Mouse (Mus musculus): ENCODE results near the gene Olfr27. TPM values are rescaled to one million over a fixed set of nuclear protein-coding genes. Genes with fewer than 3 reads are reported as not detected.

Olfr27 gene
- polyA plus RNA-seq (2014; fragmentation: Illumina TruSeq; extraction: RNeasy Lipid Tissue Mini Kit (QIAGEN cat#74804); ENCODE audit: low read depth, low replicate concordance) = not detected

GRCm38 (mm10) chr9:39127831-39128230 is at the start of gene Olfr27:
Gene Olfr27, plus strand, starts transcription at chr9:39128131.

GRCm38 (mm10) chr9:39078787-39079186 is 49.1 kb upstream of the Olfr27 start, which contains the start of gene Olfr938:
Gene Olfr938, minus strand, starts transcription at chr9:39078887.

GRCm38 (mm10) chr9:39166004-39166403 is 38.1 kb downstream of the Olfr27 start, which contains the start of gene Olfr943:
Gene Olfr943, plus strand, starts transcription at chr9:39166304.

Other genes starting within 250 kb of the Olfr27 start
- not detected for gene Olfr930, start 198.3 kb upstream of the Olfr27 start, polyA plus RNA-seq (2014; fragmentation: Illumina TruSeq; extraction: RNeasy Lipid Tissue Mini Kit (QIAGEN cat#74804); ENCODE audit: low read depth, low replicate concordance)
- not detected for gene Olfr933, start 155.8 kb upstream of the Olfr27 start, polyA plus RNA-seq (2014; fragmentation: Illumina TruSeq; extraction: RNeasy Lipid Tissue Mini Kit (QIAGEN cat#74804); ENCODE audit: low read depth, low replicate concordance)
- gene Olfr934, start 139.8 kb upstream of the Olfr27 start, polyA plus RNA-seq (2014; fragmentation: Illumina TruSeq; extraction: RNeasy Lipid Tissue Mini Kit (QIAGEN cat#74804); ENCODE audit: low read depth, low replicate concordance) = not detected
- gene Olfr935, start 128.4 kb upstream of the Olfr27 start, polyA plus RNA-seq (2014; fragmentation: Illumina TruSeq; extraction: RNeasy Lipid Tissue Mini Kit (QIAGEN cat#74804); ENCODE audit: low read depth, low replicate concordance) = not detected
- gene Olfr146, start 104.8 kb upstream of the Olfr27 start, polyA plus RNA-seq (2014; fragmentation: Illumina TruSeq; extraction: RNeasy Lipid Tissue Mini Kit (QIAGEN cat#74804); ENCODE audit: low read depth, low replicate concordance) = not detected
- gene Olfr937, start 63.2 kb upstream of the Olfr27 start, polyA plus RNA-seq (2014; fragmentation: Illumina TruSeq; extraction: RNeasy Lipid Tissue Mini Kit (QIAGEN cat#74804); ENCODE audit: low read depth, low replicate concordance) = not detected
- gene Olfr938, start 49.2 kb upstream of the Olfr27 start, polyA plus RNA-seq (2014; fragmentation: Illumina TruSeq; extraction: RNeasy Lipid Tissue Mini Kit (QIAGEN cat#74804); ENCODE audit: low read depth, low replicate concordance) = not detected
- not detected for gene Olfr943, start 38.2 kb downstream of the Olfr27 start, polyA plus RNA-seq (2014; fragmentation: Illumina TruSeq; extraction: RNeasy Lipid Tissue Mini Kit (QIAGEN cat#74804); ENCODE audit: low read depth, low replicate concordance)
- not detected for gene Olfr944, start 73.8 kb downstream of the Olfr27 start, polyA plus RNA-seq (2014; fragmentation: Illumina TruSeq; extraction: RNeasy Lipid Tissue Mini Kit (QIAGEN cat#74804); ENCODE audit: low read depth, low replicate concordance)
- not detected for gene Olfr1537, start 121.9 kb downstream of the Olfr27 start, polyA plus RNA-seq (2014; fragmentation: Illumina TruSeq; extraction: RNeasy Lipid Tissue Mini Kit (QIAGEN cat#74804); ENCODE audit: low read depth, low replicate concordance)
- not detected for gene Olfr945, start 148.7 kb downstream of the Olfr27 start, polyA plus RNA-seq (2014; fragmentation: Illumina TruSeq; extraction: RNeasy Lipid Tissue Mini Kit (QIAGEN cat#74804); ENCODE audit: low read depth, low replicate concordance)
- not detected for gene Olfr948, start 197.9 kb downstream of the Olfr27 start, polyA plus RNA-seq (2014; fragmentation: Illumina TruSeq; extraction: RNeasy Lipid Tissue Mini Kit (QIAGEN cat#74804); ENCODE audit: low read depth, low replicate concordance)